Mouse (Mus musculus) megakaryocyte, embryonic 14.5 days (primary cell): ENCODE results near the gene Mbd3.

Source experiments
- FLI1 ChIP-seq: IDR thresholded peaks from 2 replicates; pipeline ENCODE4 v1.6.1; 2012; ENCODE audit warnings: low read length, inconsistent platforms, mixed read lengths
- GATA1 ChIP-seq: IDR thresholded peaks from 3 replicates; pipeline ENCODE4 v1.6.1; 2012; ENCODE audit warnings: mixed read lengths, low read length, inconsistent platforms, borderline replicate concordance

GRCm38 (mm10) chr10:80435764-80436163 is 36.4 kb upstream of the Mbd3 start:
- TF ChIP-seq GATA1 (no peak), FLI1 (no peak)
